Mouse (Mus musculus): ENCODE data around the gene Numa1. TPM values are rescaled to one million over a fixed set of nuclear protein-coding genes. Genes with fewer than 3 reads are reported as not detected.
"Not testable (repeated sequence)": the region's sequence is repeated elsewhere in the genome, so short reads cannot be mapped to it uniquely, and the experiment has no call there.

The Numa1 gene
- polyA plus RNA-seq, 3 experiments from 2014 or later, result 66.2 to 75.4 (median 71.3) TPM

DNA sequence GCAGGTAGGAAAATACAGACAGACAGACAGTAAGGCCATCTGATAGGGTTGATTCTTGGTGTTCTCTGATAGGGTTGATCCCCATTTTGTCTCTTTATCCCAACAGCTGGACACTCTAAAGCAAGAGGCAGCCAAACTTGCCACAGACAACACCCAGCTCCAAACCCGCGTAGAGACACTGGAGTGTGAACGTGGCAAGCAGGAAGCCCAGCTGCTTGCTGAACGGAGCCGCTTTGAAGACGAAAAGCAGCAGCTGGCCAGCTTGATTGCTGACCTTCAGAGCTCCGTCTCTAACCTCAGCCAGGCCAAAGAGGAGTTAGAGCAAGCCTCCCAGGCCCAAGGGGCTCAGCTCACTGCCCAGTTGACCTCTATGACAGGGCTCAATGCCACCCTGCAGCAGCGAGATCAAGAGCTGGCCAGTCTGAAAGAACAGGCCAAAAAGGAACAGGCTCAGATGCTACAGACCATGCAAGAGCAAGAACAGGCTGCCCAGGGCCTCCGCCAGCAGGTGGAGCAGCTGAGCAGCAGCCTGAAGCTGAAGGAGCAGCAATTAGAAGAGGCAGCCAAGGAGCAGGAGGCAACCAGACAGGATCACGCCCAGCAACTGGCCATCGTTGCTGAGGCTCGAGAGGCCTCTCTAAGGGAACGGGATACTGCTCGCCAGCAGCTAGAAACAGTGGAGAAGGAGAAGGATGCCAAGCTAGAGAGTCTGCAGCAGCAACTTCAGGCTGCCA lies 64.5 kb downstream of the Numa1 start:
- ATAC-seq, result no peak

GRCm38 (mm10) chr7:101999461-102000151 lies 65.7 kb downstream of the Numa1 start:
- ATAC-seq, result no peak

GRCm38 (mm10) chr7:102000296-102000695 lies 66.4 kb downstream of the Numa1 start:
- ATAC-seq, result no peak

- no peak for ATAC-seq
Measured at GRCm38 (mm10) chr7:102000921-102001630, 67.2 kb downstream of the Numa1 start.

GRCm38 (mm10) chr7:102006520-102006919 lies 72.6 kb downstream of the Numa1 start:
- ATAC-seq, result no peak

GRCm38 (mm10) chr7:102011855-102012254 lies 77.9 kb downstream of the Numa1 start:
- ATAC-seq, result no peak

DNA sequence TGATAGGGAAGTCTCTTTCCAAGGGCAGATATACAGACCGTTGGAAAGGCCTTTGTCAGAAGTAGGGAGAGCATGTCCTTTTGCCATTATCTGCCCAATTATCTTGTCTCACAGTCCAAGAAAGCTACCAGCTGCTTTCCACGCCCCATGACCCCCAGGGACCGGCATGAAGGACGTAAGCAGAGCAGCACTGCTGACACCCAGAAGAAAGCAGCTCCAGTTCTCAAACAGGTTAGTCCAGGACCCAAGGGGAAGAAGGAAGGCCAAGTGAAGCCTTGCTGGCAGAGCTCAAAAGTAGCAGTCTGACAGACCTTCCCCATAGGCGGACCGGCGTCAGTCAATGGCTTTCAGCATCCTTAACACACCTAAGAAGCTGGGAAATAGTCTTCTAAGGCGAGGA lies 79.5 kb downstream of the Numa1 start:
- ATAC-seq, result no peak

DNA sequence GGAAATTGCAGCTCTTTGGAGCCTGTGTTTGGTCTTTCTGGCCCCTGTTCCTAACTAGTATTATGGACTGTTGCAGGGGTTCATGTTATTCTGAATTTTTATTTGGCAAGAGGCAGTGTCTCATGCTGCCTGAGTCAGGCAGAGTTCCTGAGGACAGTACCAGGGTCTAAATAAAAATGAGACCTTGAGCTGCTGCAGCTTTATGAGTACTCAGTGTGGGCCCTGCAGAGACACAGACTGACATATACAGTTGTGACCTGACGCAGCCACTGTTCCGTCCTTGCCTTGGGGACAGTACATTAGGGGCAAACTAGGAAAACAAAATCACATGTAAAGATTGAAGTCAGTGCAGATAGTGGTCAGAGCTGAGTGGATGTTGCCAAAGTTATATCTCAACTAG lies 81.1 kb downstream of the Numa1 start:
- no peak for ATAC-seq

DNA sequence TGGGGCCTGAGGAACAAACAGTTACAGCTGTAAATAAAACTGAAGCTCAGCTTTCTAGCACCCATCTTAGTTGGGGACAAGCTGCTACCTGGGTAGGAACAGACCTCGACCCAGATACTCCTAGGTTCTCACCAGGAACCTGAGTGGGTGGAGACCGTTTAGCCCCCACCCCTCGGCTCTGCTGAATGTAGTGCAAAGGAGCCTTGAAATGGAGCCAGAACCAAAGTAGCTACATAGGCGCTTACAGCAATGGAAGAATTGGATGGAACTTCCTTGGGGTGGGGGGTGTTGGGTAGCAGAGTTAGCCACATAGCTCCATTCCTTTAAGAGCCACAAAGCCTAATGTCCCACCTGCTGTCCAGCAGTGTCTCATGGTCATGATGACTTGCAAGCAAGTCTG lies 83.0 kb downstream of the Numa1 start:
- ATAC-seq, result no peak

DNA sequence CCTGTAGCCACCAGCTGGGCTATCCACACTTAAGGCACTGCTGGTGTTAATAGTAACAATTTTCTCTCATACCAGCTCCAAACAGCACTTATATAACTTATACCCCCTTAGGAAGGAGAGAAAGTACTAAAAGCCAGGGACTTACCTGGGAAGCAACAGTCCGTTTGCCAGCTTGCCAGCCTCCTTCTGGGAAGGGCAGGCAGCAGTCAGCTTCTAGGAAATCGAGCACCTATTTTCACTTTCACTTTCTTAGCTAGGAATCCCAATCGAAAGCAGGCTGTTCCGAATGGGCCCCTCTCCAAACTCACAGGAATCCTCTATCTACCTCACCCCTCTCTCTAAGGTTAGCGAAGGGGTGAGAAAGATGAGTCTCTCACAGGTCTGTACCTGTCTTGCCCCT lies 83.5 kb downstream of the Numa1 start:
- peak; percentile 60 for ATAC-seq

DNA sequence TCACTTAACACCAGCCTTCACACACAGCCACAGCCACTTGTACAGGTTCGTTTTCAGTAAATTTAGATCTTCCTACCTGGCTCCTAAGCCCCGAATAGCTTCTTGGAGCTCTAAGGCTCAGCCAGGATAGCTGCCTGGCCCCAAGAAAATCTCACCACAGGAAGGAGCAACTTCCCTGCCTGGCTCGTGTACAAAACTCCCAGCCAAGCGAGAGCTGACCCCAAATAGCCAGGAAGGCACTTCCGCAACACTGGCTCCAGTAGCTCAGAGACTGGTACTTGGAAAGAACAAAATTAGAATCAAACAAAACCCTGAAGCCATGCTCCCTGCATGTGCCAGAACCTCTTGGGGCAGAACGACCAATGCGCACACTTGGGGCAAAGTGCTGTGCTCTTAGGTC lies 84.1 kb downstream of the Numa1 start:
- ATAC-seq, result no peak

GRCm38 (mm10) chr7:102018590-102018989 lies 84.7 kb downstream of the Numa1 start, which contains the start of gene Il18bp:
TSS of gene Il18bp (minus strand) at chr7:102018690.
- no peak for ATAC-seq

GRCm38 (mm10) chr7:102019362-102019761 lies 85.5 kb downstream of the Numa1 start:
- ATAC-seq, result no peak

DNA sequence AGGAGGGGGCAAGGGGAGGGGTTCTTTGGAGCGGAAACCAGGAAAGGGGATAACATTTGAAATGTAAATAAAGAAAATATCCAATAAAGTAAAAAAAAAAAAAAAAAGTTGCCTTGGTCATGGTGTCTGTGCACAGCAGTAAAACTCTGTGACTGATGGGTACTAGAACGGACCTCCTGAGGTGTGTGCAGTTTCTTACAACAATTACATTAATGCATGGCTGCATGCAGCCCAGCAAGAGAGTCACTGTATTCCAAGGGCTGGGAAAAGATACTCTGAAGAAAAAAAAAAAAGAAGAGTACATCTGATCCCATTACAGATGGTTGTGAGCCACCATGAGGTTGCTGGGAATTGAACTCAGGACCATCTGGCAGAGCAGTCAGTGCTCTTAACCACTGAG lies 87.0 kb downstream of the Numa1 start:
- not testable (repeated sequence) for ATAC-seq

DNA sequence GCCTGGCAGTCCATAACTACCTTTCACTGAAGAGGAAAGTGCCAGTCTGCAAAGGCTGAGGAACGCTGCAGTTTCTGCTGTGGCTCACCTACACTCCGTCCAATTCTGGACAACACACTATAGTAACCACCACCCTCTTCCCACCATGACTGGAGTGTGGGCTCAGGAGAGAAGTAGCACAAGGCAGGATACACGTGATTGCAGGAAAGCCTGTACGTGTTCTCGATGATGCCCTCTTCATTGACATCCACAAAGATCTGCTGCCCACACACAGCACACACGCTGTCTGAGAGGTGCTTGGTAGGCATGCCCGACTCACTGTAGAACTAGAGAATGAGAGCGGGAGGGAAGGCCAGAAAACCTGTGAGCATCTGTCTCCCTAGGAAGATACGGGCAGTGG lies 89.9 kb downstream of the Numa1 start:
- ATAC-seq, result no peak

GRCm38 (mm10) chr7:102025187-102026119 lies 91.5 kb downstream of the Numa1 start:
- ATAC-seq, result no peak

DNA sequence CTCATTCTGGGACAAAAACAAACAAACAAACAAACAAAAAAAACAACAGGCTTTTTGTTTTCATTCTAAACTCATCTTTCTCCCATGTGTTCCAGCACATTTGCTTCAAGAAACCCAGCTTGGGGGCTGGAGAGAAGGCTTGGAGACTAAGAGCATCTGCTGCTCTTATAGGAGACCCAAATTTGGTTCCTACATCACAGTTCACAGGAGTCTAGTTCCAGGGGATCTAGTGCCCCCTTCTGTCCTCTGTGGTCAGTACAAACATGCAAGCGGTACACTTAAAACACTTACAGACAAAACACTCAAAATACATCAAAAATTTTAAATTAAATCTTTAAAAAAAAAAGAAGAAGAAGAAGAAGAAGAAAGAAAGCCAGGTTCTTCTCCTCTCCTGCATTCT lies 101.0 kb downstream of the Numa1 start:
- ATAC-seq, result no peak

DNA sequence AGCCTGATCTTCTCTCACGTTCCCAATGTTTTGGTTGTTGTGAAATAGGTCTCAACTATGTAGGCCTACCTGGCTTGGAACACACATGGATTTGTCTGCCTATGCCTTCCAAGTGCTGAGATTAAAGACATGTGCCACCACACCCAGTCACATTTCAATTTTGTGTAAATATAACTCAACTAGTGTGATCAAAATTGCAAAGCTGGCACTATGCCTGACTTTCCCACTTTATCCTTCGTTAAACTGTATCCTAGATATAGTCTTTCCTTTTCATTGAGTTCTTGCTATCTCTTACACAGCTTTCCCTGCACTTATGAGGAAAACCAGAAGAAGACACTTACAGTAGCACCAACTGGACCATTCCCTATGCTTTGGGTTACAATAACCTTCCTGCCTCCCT lies 101.6 kb downstream of the Numa1 start:
- no peak for ATAC-seq

GRCm38 (mm10) chr7:102037318-102037717 lies 103.4 kb downstream of the Numa1 start:
- no peak for ATAC-seq

DNA sequence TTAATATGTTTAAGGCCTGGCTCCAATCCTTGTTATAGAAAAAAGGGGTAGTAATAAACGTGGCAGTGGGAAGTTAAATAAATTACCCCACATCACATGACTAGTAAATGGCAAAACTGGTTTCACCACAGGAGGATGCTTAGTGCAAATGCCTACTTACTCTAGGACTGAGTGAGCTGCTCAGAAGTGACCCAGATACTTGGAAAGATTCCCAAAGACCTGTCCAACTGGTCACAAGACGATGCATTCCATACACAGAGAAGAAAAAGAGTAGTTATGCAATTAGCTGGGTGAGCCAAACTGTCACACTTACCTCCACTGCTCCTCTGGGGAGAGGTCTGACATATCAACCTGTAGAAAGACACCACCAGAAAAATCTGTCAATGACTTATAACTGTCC lies 108.4 kb downstream of the Numa1 start:
- no peak for ATAC-seq

- ATAC-seq, result not testable (repeated sequence)
Measured at GRCm38 (mm10) chr7:102048524-102048923, 114.6 kb downstream of the Numa1 start.

GRCm38 (mm10) chr7:102061353-102061752 lies 127.4 kb downstream of the Numa1 start:
- no peak for ATAC-seq
